Mouse (Mus musculus) midbrain, embryonic 16.5 days (tissue): ENCODE measurements around the gene Dlx4. TPM values are rescaled to one million over a fixed set of nuclear protein-coding genes. Genes with fewer than 3 reads are reported as not detected.

Experiments
- ATAC-seq: fragments of 200-750 bp; cut with Nextera tagmentation; 2 replicates; pipeline ENCODE4 v1.8.0; 2017; ENCODE audit warnings: moderate TSS enrichment
- H3K27ac ChIP-seq: fragments of 300-500 bp; sonication (generic); 2 replicates; pipeline ENCODE4 v1.5.1; 2014; ENCODE audit warnings: mild to moderate bottlenecking, low read length, mixed read lengths
- H3K27me3 ChIP-seq: fragments of 300-500 bp; sonication (generic); 2 replicates; pipeline ENCODE4 v1.6.1; 2014; ENCODE audit warnings: low read depth, low read length, mixed read lengths; ENCODE audit not compliant: control insufficient read depth, insufficient read depth
- H3K36me3 ChIP-seq: fragments of 300-500 bp; sonication (generic); 2 replicates; pipeline ENCODE4 v1.6.1; 2014; ENCODE audit warnings: mild to moderate bottlenecking, low read length, moderate library complexity, mixed read lengths; ENCODE audit not compliant: control insufficient read depth, insufficient read depth
- H3K4me1 ChIP-seq: fragments of 300-500 bp; sonication (generic); 2 replicates; pipeline ENCODE4 v1.6.1; 2014; ENCODE audit warnings: mild to moderate bottlenecking, low read length, mixed read lengths; ENCODE audit not compliant: control insufficient read depth, insufficient read depth
- H3K4me2 ChIP-seq: fragments of 300-500 bp; sonication (generic); 2 replicates; pipeline ENCODE4 v1.6.1; 2014; ENCODE audit warnings: mild to moderate bottlenecking, low read length, mixed read lengths
- H3K4me3 ChIP-seq: fragments of 300-500 bp; sonication (generic); 2 replicates; pipeline ENCODE4 v1.5.1; 2014; ENCODE audit warnings: low read depth, mild to moderate bottlenecking, low read length, moderate library complexity, mixed read lengths
- H3K9ac ChIP-seq: fragments of 300-500 bp; sonication (generic); 2 replicates; pipeline ENCODE4 v1.6.1; 2014; ENCODE audit warnings: low read depth, low read length, mixed read lengths
- H3K9me3 ChIP-seq: fragments of 300-500 bp; sonication (generic); replicated peaks from 2 replicates; pipeline ENCODE4 v1.6.1; 2014; ENCODE audit warnings: mild to moderate bottlenecking, low read length, mixed read lengths; ENCODE audit not compliant: control insufficient read depth, poor library complexity, severe bottlenecking
- WGBS: fragments of 180-500 bp; shearing (Covaris S2); extraction: QIAGEN DNeasy Blood & Tissue Kit; methylation state at CpG from one replicate; pipeline ENCODE4 v1.1.7; 2014; 5-methylcytosine and 5-hydroxymethylcytosine counted together
- polyA plus RNA-seq: library from polyadenylated mRNA; unstranded; fragments of >200 nt; fragmentation: Nextera tagmentation; extraction: Ambion mirVana; gene quantifications from 2 replicates; pipeline ENCODE4 v1.2.1, GENCODE M21; 2015

Dlx4 gene
- polyA plus RNA-seq, 1 experiment from 2014 or later = 0.36 TPM

DNA sequence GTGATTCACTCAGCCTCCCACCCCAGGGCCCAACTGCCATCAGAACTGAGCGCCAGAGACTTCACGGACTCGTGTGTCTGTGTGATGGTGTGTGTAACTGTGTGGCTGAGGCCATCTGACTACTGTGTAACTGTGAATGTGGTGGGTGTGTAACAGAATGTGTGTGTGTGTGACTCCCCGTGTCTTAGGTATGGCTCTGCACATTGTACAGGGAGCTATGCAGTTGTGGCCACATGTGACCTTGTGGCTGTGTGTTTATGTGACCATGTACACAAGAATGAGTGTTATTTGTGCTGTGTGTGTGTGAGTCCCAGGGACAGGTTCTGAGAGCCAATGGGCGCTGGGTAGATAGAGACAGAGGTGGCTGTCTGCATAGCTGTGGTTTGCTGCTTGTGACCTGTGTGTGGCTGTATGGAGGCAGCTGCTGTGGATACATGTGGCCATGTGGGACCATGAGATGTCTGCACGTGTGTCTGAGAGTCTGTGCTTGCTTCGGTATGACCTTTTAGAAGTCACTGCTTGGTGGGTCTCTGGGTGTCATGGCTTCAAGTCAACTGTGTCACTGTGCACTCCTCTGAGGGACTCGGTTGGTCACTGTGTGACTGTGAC is 13.8 kb upstream of the Dlx4 start:
- Histone ChIP-seq H3K4me3 (no peak overlapping the region), H3K4me2 (no peak overlapping the region), H3K27me3 (no peaks in the 10 kb centered on the region), H3K36me3 (no peaks in the 10 kb centered on the region), H3K9me3 (no peaks in the 10 kb centered on the region), H3K4me1 (no peaks in the 10 kb centered on the region), H3K27ac (no peak overlapping the region), H3K9ac (no peak overlapping the region)
- no peak for ATAC-seq
- 90% methylated on average over 8 of the region's 8 CpGs for WGBS

DNA sequence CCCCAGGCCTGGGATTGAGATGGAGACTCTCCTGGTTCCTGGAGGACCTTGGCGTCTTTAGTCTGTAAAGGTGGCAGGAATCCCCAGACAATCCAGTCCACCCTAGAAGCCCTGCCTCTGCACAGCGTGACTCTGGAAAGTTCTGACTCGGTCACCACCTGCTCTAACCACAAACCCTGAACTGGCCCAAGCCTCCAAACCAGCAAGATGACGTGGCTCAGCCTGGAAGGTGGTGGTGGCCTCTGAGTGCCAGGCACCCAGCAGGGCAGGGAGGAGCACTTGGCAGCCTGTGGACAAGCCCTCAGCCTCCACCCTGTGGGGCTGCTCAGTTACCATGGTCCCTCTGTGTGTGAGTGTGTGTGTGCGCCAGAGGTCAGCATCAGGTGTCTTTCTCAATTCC is 11.8 kb upstream of the Dlx4 start:
- H3K4me1 ChIP-seq = no peaks in the 10 kb centered on the region

DNA sequence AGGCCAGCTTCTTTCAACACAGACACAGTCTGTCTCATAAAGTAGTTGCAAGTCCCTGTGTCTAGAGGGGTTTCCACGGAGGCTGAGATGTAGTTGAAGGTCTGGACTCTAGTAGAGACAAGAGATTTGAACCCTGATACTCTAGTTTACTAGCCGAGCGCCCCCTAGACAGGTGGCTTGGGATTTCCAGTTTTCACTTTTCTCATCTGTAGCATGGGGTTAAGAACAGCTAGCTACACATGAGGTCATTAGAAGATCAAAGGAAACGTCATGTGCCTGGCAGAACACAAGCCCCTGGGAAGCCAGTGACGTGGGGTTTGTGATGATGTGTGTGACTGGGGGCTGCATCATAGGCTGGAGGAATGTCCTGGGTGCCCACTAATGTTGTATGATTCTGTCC is 11.3 kb upstream of the Dlx4 start:
- H3K9me3 ChIP-seq = no peaks in the 10 kb centered on the region
- no peak for ATAC-seq
- H3K36me3 ChIP-seq = no peaks in the 10 kb centered on the region
- H3K4me3 ChIP-seq = no peak overlapping the region
- WGBS = 61% methylated on average over 5 of the region's 5 CpGs
- H3K27ac ChIP-seq = no peak overlapping the region
- peaks cover 5% of the 10 kb centered on the region for H3K27me3 ChIP-seq
- no peak overlapping the region for H3K4me2 ChIP-seq
- H3K4me1 ChIP-seq = no peaks in the 10 kb centered on the region
- H3K9ac ChIP-seq = no peak overlapping the region

More for the DNA sequence above, 11.8 kb upstream of the Dlx4 start:
- Histone ChIP-seq H3K36me3 (no peaks in the 10 kb centered on the region), H3K4me3 (no peak overlapping the region), H3K27me3 (peaks cover under 1% of the 10 kb centered on the region; the same call in 1 of the 2 replicates), H3K4me2 (no peak overlapping the region), H3K9ac (no peak overlapping the region), H3K9me3 (no peaks in the 10 kb centered on the region), H3K27ac (no peak overlapping the region)
- WGBS = 80% methylated on average over 5 of the region's 5 CpGs
- no peak for ATAC-seq

DNA sequence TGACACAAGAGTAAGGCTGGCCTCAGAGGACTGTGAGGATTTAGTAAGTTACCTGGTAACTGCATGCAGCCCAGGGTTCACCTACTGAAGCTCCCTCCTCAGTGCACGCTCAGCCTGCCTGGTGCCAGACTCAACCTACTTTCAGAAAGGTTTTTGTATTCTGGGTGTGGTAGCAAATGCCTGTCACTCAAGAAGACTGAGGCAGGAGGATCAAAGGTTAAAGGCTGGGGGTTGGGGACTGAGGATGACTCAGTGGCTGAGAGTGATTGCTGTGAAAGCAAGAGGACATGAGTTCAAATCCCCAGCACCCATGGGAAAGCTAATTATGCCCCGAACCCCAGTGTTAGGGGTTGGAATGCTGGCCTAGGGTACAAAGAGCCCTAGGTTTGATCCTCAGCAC is 9.4 kb upstream of the Dlx4 start:
- Histone ChIP-seq H3K9me3 (no peaks in the 10 kb centered on the region), H3K4me2 (no peak overlapping the region), H3K9ac (no peak overlapping the region), H3K27ac (no peak overlapping the region), H3K4me3 (no peak overlapping the region), H3K36me3 (no peaks in the 10 kb centered on the region), H3K27me3 (peaks cover 23% of the 10 kb centered on the region), H3K4me1 (no peaks in the 10 kb centered on the region)
- no peak for ATAC-seq
- WGBS = 93% methylated on average over 2 of the region's 2 CpGs

DNA sequence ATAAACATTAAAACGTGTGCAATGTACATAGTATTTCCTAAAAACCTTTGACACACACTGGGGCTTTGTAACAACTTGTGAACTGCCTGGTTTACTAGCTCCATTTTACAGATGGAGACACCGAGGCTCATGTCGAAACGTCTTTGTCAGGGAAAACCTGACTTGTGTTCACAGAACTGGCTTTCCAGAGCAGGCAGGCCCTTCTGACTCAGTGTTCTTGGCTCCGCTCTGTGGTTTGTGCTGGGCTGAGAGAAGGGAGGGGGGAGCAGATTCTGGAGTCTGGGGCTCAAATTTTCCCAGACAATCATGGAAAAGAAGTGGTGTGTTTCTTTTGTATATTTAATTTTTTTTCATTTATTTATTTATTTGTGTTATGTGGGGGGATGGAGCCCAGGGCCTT is 7.6 kb upstream of the Dlx4 start:
- H3K36me3 ChIP-seq = no peaks in the 10 kb centered on the region
- WGBS = 77% methylated on average over 5 of the region's 5 CpGs
- no peak overlapping the region for H3K9ac ChIP-seq
- no peak for ATAC-seq
- no peaks in the 10 kb centered on the region for H3K9me3 ChIP-seq
- H3K27ac ChIP-seq = no peak overlapping the region
- peaks cover 29% of the 10 kb centered on the region for H3K27me3 ChIP-seq
- no peak overlapping the region for H3K4me2 ChIP-seq
- H3K4me3 ChIP-seq = no peak overlapping the region
- H3K4me1 ChIP-seq = no peaks in the 10 kb centered on the region

DNA sequence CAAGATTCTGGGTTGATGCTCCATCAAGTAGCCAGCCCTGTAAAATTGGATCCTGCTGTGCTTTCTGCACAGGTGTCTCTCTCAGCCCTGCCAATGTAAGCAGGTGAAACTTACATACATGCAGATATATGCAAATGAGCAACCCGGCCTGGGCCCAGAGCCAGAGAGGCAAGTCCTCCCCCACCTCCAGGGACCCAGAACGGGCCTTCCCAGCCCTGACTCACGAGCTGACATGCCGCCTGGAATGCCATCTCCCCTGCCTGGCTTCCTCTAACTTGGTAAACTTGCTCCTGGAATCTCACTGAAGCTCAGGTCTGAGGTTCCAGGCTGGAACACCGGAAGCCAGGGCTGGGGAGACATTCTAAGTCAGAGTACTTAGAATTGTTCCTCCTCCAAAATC is 7.1 kb upstream of the Dlx4 start:
- Histone ChIP-seq H3K9me3 (no peaks in the 10 kb centered on the region), H3K27me3 (peaks cover 35% of the 10 kb centered on the region), H3K4me3 (no peak overlapping the region), H3K4me1 (no peaks in the 10 kb centered on the region), H3K4me2 (no peak overlapping the region), H3K36me3 (no peaks in the 10 kb centered on the region), H3K27ac (no peak overlapping the region), H3K9ac (no peak overlapping the region)
- 34% methylated on average over 5 of the region's 5 CpGs for WGBS
- no peak for ATAC-seq

DNA sequence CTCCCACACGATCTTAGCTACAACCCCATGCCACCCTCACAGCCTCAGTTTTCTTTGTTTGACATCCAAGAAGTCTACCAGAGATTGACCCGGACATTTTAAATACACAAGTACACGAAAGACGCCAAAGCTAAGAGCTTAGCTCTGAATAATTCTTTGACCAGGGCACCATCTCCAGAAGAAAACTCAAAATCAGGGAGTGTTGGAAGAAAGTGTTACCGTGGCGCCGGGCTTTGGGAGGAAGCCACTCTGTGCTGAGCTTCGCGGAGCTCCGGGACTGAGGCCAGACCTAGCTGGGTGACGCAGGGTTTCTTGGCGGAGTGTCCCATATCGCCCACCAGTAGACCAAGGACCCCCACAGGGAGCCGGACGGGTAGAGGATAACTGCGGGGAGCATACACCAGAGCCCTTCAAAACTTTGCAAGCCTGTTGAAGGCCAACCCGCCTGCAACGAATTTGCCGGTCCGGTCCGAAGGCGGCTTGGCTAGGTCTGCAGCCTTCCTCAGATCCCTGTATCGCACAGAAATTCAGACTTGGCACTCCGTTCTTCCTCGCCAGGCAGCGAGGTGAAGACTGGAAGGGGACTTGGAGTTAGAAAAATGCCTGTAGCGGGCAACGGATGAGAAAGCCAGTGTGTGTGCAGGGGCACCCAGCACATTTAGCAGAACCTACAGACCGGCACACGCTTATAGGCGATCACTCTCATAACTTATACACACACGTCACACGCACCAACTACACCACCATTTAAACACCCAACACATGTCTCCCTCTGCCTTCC is 4.4 kb upstream of the Dlx4 start:
- Histone ChIP-seq H3K9me3 (no peaks in the 10 kb centered on the region), H3K9ac (no peak overlapping the region), H3K27ac (no peak overlapping the region), H3K36me3 (no peaks in the 10 kb centered on the region), H3K4me1 (peaks cover 7% of the 10 kb centered on the region), H3K4me2 (0 out of 2 replicates have a peak overlapping the region, but pooled peaks have one; percentile 9), H3K4me3 (no peak overlapping the region), H3K27me3 (peaks cover 60% of the 10 kb centered on the region)
- ATAC-seq = no peak
- WGBS = 2% methylated on average over 33 of the region's 33 CpGs

DNA sequence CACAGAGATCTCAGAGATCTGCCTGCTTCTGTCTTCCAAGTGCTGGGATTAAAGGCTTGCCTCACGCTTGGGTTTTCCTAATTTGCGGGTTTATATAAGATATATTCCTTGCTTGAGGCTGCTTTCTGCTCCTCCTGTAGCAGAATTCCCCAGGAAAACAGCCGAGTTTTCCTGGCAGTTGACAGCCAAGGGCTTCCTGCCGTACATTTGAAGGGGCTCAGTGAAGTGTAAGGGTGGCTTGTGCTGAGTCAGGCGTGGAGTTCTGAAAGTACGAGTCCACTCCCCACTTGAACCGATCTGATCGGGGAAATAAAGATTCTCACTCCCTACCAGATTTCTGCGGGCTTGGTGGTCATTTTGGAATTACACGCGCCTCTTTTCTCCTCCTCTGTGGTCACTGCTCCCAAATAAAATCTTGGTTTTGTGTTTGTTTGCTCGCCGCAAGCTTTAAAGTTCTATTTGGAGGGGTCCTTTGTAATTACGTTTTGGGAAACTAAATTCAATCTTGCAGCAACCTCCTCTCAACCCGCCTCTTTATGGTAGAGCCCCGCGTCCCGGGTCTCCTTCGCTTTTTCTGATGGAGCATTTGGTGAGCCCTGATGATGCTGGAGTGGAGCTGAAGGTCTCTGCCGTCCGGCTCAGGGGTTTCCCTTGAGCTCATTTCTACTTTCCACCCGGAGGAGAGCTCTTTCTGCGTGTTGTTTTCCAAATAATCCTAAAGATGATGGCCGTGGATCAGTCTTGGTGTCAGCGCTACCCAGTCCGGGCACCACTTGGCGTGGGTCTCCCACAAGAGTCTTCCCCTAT is 3.6 kb upstream of the Dlx4 start:
- H3K27ac ChIP-seq = no peak overlapping the region
- no peak for ATAC-seq
- peaks cover 14% of the 10 kb centered on the region for H3K4me1 ChIP-seq
- H3K4me3 ChIP-seq = no peak overlapping the region
- 2% methylated on average over 27 of the region's 27 CpGs for WGBS
- no peaks in the 10 kb centered on the region for H3K36me3 ChIP-seq
- H3K27me3 ChIP-seq = peaks cover 63% of the 10 kb centered on the region
- H3K9ac ChIP-seq = no peak overlapping the region
- H3K9me3 ChIP-seq = no peaks in the 10 kb centered on the region
- no peak overlapping the region for H3K4me2 ChIP-seq

DNA sequence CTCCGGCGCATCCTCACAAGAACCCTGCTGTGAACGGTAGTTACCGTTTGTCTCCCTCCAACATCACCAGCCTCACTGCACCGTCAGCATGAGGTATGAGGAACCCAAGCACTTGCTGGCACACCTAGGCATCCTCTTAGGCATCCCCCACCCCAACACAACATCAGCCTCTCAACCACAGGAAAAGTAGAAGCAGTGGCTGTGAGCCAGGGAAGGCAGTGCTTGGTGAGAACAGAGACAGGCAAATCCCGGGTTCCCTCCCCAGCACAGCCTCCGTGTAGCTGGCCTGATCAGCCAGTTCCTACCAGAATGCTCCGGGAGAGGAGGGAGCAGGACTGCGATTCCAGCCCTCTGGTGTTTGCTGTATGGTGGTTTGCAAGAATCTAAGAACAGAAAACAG is 2.7 kb upstream of the Dlx4 start:
- no peak overlapping the region for H3K9ac ChIP-seq
- no peaks in the 10 kb centered on the region for H3K36me3 ChIP-seq
- H3K4me1 ChIP-seq = peaks cover 14% of the 10 kb centered on the region
- H3K9me3 ChIP-seq = no peaks in the 10 kb centered on the region
- 2% methylated on average over 9 of the region's 9 CpGs for WGBS
- no peak overlapping the region for H3K4me2 ChIP-seq
- H3K4me3 ChIP-seq = no peak overlapping the region
- peaks cover 69% of the 10 kb centered on the region for H3K27me3 ChIP-seq
- H3K27ac ChIP-seq = no peak overlapping the region
- no peak for ATAC-seq
